In genomic region chr6:136433573-136433972, GRCm38 (mm10) we compare ENCODE assay signal across 27 mouse cellular contexts. TPM values are rescaled to one million over a fixed set of nuclear protein-coding genes. Genes with fewer than 3 reads are reported as not detected.
"Had no signal": no experiment of that assay in that cellular context is flagged by ENCODE, and none has a peak within 500 bp of the region (broad histone marks: within the 10 kb centered on the region; RNA-seq: fewer than 3 reads in every experiment).

No protein-coding gene starts in this region.

- ATAC-seq: midbrain, embryonic 16.5 days had no signal

- DNase-seq: liver, embryonic 13.5 days; lung, adult 2 months; lung, postnatal 10 days; lung, postnatal 4 days; midbrain, embryonic 14.5 days; retina, postnatal 1 day; right cerebral cortex, adult 18-20 months; right cerebral cortex, postnatal 25 days; right cerebral cortex, postnatal 4 days; spleen, adult 18-20 months; thymus, adult 2 months; thymus, postnatal 25 days; thymus, postnatal 4 days had no signal

- H3K9me3 ChIP-seq: liver, embryonic 13.5 days; liver, embryonic 15.5 days; lung, embryonic 15.5 days; midbrain, embryonic 10.5 days; midbrain, embryonic 12.5 days; neural tube, embryonic 13.5 days; neural tube, embryonic 15.5 days; stomach, embryonic 15.5 days had no signal

- H3K27me3 ChIP-seq: liver, embryonic 13.5 days; liver, embryonic 15.5 days; lung, embryonic 15.5 days; midbrain, embryonic 12.5 days; neural tube, embryonic 13.5 days; neural tube, embryonic 15.5 days; stomach, embryonic 15.5 days had no signal

- H3K9ac ChIP-seq: liver, embryonic 13.5 days; liver, embryonic 15.5 days; lung, embryonic 15.5 days; midbrain, embryonic 12.5 days; neural tube, embryonic 13.5 days; neural tube, embryonic 15.5 days; stomach, embryonic 15.5 days had no signal

- H3K36me3 ChIP-seq: liver, embryonic 13.5 days; liver, embryonic 15.5 days; lung, embryonic 15.5 days; midbrain, embryonic 10.5 days; midbrain, embryonic 12.5 days; neural tube, embryonic 13.5 days; neural tube, embryonic 15.5 days; stomach, embryonic 15.5 days had no signal

- H3K4me1 ChIP-seq: midbrain, embryonic 10.5 days; midbrain, embryonic 12.5 days; neural tube, embryonic 15.5 days had no signal

- H3K4me2 ChIP-seq: liver, embryonic 13.5 days; liver, embryonic 15.5 days; lung, embryonic 15.5 days; midbrain, embryonic 12.5 days; neural tube, embryonic 13.5 days; neural tube, embryonic 15.5 days; stomach, embryonic 15.5 days had no signal

- H3K27ac ChIP-seq: liver, embryonic 13.5 days; liver, embryonic 15.5 days; lung, embryonic 15.5 days; midbrain, embryonic 10.5 days; midbrain, embryonic 12.5 days; neural tube, embryonic 13.5 days; neural tube, embryonic 15.5 days; stomach, embryonic 15.5 days; stomach, postnatal 0 days had no signal

- H3K4me3 ChIP-seq: liver, embryonic 13.5 days; liver, embryonic 15.5 days; lung, embryonic 15.5 days; midbrain, embryonic 10.5 days; midbrain, embryonic 12.5 days; myocyte; neural tube, embryonic 13.5 days; neural tube, embryonic 15.5 days; stomach, embryonic 15.5 days had no signal

RNA-seq across cellular contexts. Expression of gene E330021D16Rik, which starts 18.2 kb away (rescaled TPM):
- total RNA-seq: megakaryocyte-erythroid progenitor cell, adult 5-6 weeks had no signal
- polyA plus RNA-seq: liver, embryonic 13.5 days; midbrain, embryonic 10.5 days; midbrain, embryonic 12.5 days; midbrain, embryonic 14.5 days; midbrain, embryonic 16.5 days; myocyte; neural tube, embryonic 11.5 days; neural tube, embryonic 13.5 days; neural tube, embryonic 15.5 days; small intestine, adult 2 months; stomach, embryonic 15.5 days; stomach, postnatal 0 days; urinary bladder, adult 2 months had no signal
